Mouse (Mus musculus) cerebellum, adult 9-11 months (tissue): ENCODE measurements at regions not wholly inside any gene's neighbourhood (a gene's known extent, or its start where the extent isn't known, plus 50 kb on each side); places are given as distances from the start of the nearest gene placed in this dataset.

Experiments
- DNase-seq: peaks from one replicate; pipeline ENCODE4 v3.0.0; 2022

- DNase-seq, result no peak
Measured at GRCm38 (mm10) chr3:18941301-18942177, 686.9 kb downstream of the 1700064H15Rik start.

GRCm38 (mm10) chr3:18960341-18960740 is 668.1 kb downstream of the 1700064H15Rik start:
- no peak for DNase-seq

GRCm38 (mm10) chr3:18988662-18989061 is 639.8 kb downstream of the 1700064H15Rik start:
- peak; percentile 11 for DNase-seq

GRCm38 (mm10) chr3:18989577-18990240 is 638.8 kb downstream of the 1700064H15Rik start:
- DNase-seq, result peak; percentile 81

- DNase-seq, result no peak
Measured at GRCm38 (mm10) chr3:19000179-19000578, 628.3 kb downstream of the 1700064H15Rik start.

- DNase-seq, result no peak
Measured at GRCm38 (mm10) chr3:19002056-19002455, 626.4 kb downstream of the 1700064H15Rik start.

- DNase-seq, result no peak
Measured at GRCm38 (mm10) chr3:19004792-19005191, 623.7 kb downstream of the 1700064H15Rik start.

GRCm38 (mm10) chr3:19044566-19044965 is 583.9 kb downstream of the 1700064H15Rik start:
- no peak for DNase-seq

GRCm38 (mm10) chr3:19045933-19046332 is 582.5 kb downstream of the 1700064H15Rik start:
- no peak for DNase-seq

- DNase-seq, result no peak
Measured at GRCm38 (mm10) chr3:19046610-19047009, 581.9 kb downstream of the 1700064H15Rik start.

GRCm38 (mm10) chr3:19055961-19056360 is 572.5 kb downstream of the 1700064H15Rik start:
- no peak for DNase-seq

GRCm38 (mm10) chr3:19056623-19057022 is 571.9 kb downstream of the 1700064H15Rik start:
- no peak for DNase-seq

- DNase-seq, result no peak
Measured at GRCm38 (mm10) chr3:19059906-19060870, 568.3 kb downstream of the 1700064H15Rik start.

GRCm38 (mm10) chr3:19061488-19062248 is 566.8 kb downstream of the 1700064H15Rik start:
- no peak for DNase-seq

- DNase-seq, result peak; percentile 25
Measured at GRCm38 (mm10) chr3:19062249-19062859, 566.1 kb downstream of the 1700064H15Rik start.

GRCm38 (mm10) chr3:19067141-19067757 is 561.2 kb downstream of the 1700064H15Rik start:
- no peak for DNase-seq
